Mouse (Mus musculus) E14TG2a.4 (cell line): ENCODE results near the gene Dhrs1.
"Not testable (repeated sequence)": the region's sequence is repeated elsewhere in the genome, so short reads cannot be mapped to it uniquely, and the experiment has no call there.

Experiments
- CTCF ChIP-seq: conservative IDR thresholded peaks from 2 replicates; pipeline ENCODE4 v1.5.1; 2014; ENCODE audit warnings: low read length
- NANOG ChIP-seq: IDR thresholded peaks from 2 replicates; pipeline ENCODE4 v1.6.1; 2014; ENCODE audit warnings: borderline replicate concordance, low read length, mixed read lengths

DNA sequence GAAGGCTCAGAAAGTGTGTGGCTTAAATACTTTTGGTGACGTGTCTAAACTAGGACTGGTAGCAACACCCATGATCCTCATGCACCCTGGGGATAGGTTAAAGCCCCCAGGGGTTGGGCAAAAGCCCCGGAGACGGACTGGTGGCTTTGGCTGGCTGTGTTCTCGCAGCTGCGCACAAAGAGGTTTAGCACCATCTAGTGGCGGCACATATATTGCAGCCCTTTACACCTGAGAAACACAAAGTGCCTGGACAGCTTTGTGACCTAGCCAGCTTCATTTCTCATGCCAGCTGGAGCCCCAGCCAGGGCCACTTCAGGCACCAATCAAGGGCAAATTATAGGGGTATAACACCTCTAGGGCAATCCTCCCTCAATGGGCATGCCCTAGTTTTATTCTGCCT is 14.7 kb upstream of the Dhrs1 start:
- TF ChIP-seq CTCF = peak; percentile 60
- not testable (repeated sequence) for TF ChIP-seq NANOG
